In genomic region chr11:86568425-86568824, GRCm38 (mm10) we compare ENCODE assay signal across 10 mouse cellular contexts. TPM values are rescaled to one million over a fixed set of nuclear protein-coding genes. Genes with fewer than 3 reads are reported as not detected.
DNase-seq lines count a peak whose midpoint lies in the region; ATAC-seq and TF ChIP-seq lines count a peak whose summit lies in the region.
"Had no signal": no experiment of that assay in that cellular context is flagged by ENCODE, and none has a peak within 500 bp of the region (broad histone marks: within the 10 kb centered on the region; RNA-seq: fewer than 3 reads in every experiment).

No protein-coding gene starts in this region.

- 51% methylated on average over 3 of the region's 3 CpGs for WGBS in heart, adult 2 months

- no peaks in the 10 kb centered on the region for H3K27me3 ChIP-seq in heart, adult 2 months (ENCODE audit: control insufficient read depth, insufficient read depth, low read length)
- H3K27me3 ChIP-seq in MEL (ENCODE audit: control insufficient read depth in 1 of 2, insufficient read depth in 2 of 2, low read length in 2 of 2): no peaks in the 10 kb centered on the region
- H3K27me3 ChIP-seq: neural tube, embryonic 12.5 days had no signal

- TF ChIP-seq POLR2A in heart, adult 2 months (IDR thresholded peaks at IDR 0.05; ENCODE audit: insufficient read depth, low read depth, low read length): no peak
- TF ChIP-seq POLR2A in MEL (IDR thresholded peaks at IDR 0.05; ENCODE audit: control insufficient read depth in 1 of 2, insufficient read depth in 1 of 2, low read depth in 1 of 2, low read length in 2 of 2, poor library complexity in 1 of 2): no peak

- peak; percentile 35; the same call in 1 of the 2 replicates for ATAC-seq in granulocyte monocyte progenitor cell, adult 5-6 weeks (replicated peaks; ENCODE audit: poor library complexity, severe bottlenecking)

- peak; percentile 98 for TF ChIP-seq RAD21 in MEL (IDR thresholded peaks at IDR 0.05; ENCODE audit: low read depth, low read length)

- TF ChIP-seq EP300 in heart, adult 2 months (IDR thresholded peaks at IDR 0.05; ENCODE audit: insufficient read depth, low read depth, low read length): no peak
- no peak for TF ChIP-seq EP300 in MEL (IDR thresholded peaks at IDR 0.05; ENCODE audit: low read depth in 1 of 2, low read length in 2 of 2)

- no peaks in the 10 kb centered on the region for H3K79me2 ChIP-seq in heart, adult 2 months (replicated peaks; ENCODE audit: control insufficient read depth, insufficient read depth, low read length)
- H3K79me2 ChIP-seq in MEL (ENCODE audit: control insufficient read depth, insufficient read depth, low read length, poor library complexity): no peaks in the 10 kb centered on the region

- no peaks in the 10 kb centered on the region for H3K36me3 ChIP-seq in heart, adult 2 months (ENCODE audit: control insufficient read depth, insufficient read depth, low read length)
- peaks cover 0 to 2% of the 10 kb centered on the region in 2 experiments; a peak in 1 of 4 replicates for H3K36me3 ChIP-seq in MEL (ENCODE audit: control insufficient read depth in 1 of 2, insufficient read depth in 2 of 2, low read length in 2 of 2)
- H3K36me3 ChIP-seq: neural tube, embryonic 12.5 days had no signal

- H3K9me3 ChIP-seq in MEL (replicated peaks; ENCODE audit: insufficient read depth, low read length): no peaks in the 10 kb centered on the region
- H3K9me3 ChIP-seq: neural tube, embryonic 12.5 days had no signal

- H3K9ac ChIP-seq in heart, adult 2 months (ENCODE audit: low read depth, low read length): no peak overlapping the region
- H3K9ac ChIP-seq in MEL (ENCODE audit: control insufficient read depth, low read depth, low read length, poor library complexity, severe bottlenecking): no peak overlapping the region
- H3K9ac ChIP-seq: neural tube, embryonic 12.5 days had no signal

- no peak overlapping the region for H3K4me3 ChIP-seq in heart, adult 2 months
- no peak overlapping the region for H3K4me3 ChIP-seq in MEL (ENCODE audit: control insufficient read depth in 1 of 2, insufficient read depth in 1 of 2, low read depth in 2 of 2, low read length in 2 of 2)
- H3K4me3 ChIP-seq: neural tube, embryonic 12.5 days had no signal

- peaks cover 2% of the 10 kb centered on the region for H3K4me1 ChIP-seq in heart, adult 2 months (ENCODE audit: control insufficient read depth, insufficient read depth, low read length)
- no peaks in the 10 kb centered on the region for H3K4me1 ChIP-seq in MEL (ENCODE audit: control insufficient read depth in 1 of 2, insufficient read depth in 2 of 2, low read length in 2 of 2)
- H3K4me1 ChIP-seq: neural tube, embryonic 12.5 days had no signal

- TF ChIP-seq CTCF in heart, adult 2 months (IDR thresholded peaks at IDR 0.05): peak; percentile 80
- peak; percentile 39 to 97 (median 48); a peak in 5 of 6 replicates for TF ChIP-seq CTCF in MEL (IDR thresholded peaks at IDR 0.05 in 2 of 3, conservative IDR thresholded peaks at IDR 0.05 in 1 of 3; ENCODE audit: control insufficient read depth in 1 of 3, insufficient read depth in 1 of 3, low read depth in 2 of 3, low read length in 3 of 3, poor library complexity in 1 of 3, severe bottlenecking in 1 of 3)

- H3K27ac ChIP-seq in heart, adult 2 months: no peak overlapping the region
- no peak overlapping the region for H3K27ac ChIP-seq in MEL (ENCODE audit: control insufficient read depth, low read depth, low read length)
- H3K27ac ChIP-seq: neural tube, embryonic 12.5 days had no signal

- DNase-seq in heart, adult 2 months: no peak
- DNase-seq in heart, adult 8-10 months (ENCODE audit: low spot score): no peak
- peak; percentile 28 for DNase-seq in 3134 (ENCODE audit: extremely low read depth, insufficient read length, low spot score)
- DNase-seq in MEL (ENCODE audit: low read depth, low spot score): peak; percentile 77
- no peak for DNase-seq in urinary bladder, postnatal 4 days (ENCODE audit: low spot score in 2 of 2)
- no peak for DNase-seq in yolk sac, embryonic 10.5 days (ENCODE audit: low spot score)
- no peak for DNase-seq in layer of hippocampus, adult 8-10 months (ENCODE audit: low spot score in 2 of 2)
- DNase-seq: gastrocnemius, postnatal 10 days had no signal

- intact Hi-C loops in heart, adult 2 months (cut with DNase I): loop anchor here (1.0 to 5.0 kb wide), 2 partner anchors 54 to 87 kb away; no protein-coding TSS in a partner anchor

TF ChIP-seq in MEL, 35 proteins besides CTCF, POLR2A, EP300 and RAD21:
- peak; percentile 69 for TF ChIP-seq SIN3A (IDR thresholded peaks at IDR 0.05; ENCODE audit: low read length)
- TF ChIP-seq SMC3 (IDR thresholded peaks at IDR 0.05; ENCODE audit: low read depth, low read length): peak; percentile 99
- TF ChIP-seq POLR2AphosphoS5 (IDR thresholded peaks at IDR 0.05; ENCODE audit: borderline replicate concordance, low read depth, low read length): no peak
- peak; percentile 99 for TF ChIP-seq ZC3H11A (IDR thresholded peaks at IDR 0.05; ENCODE audit: low read depth, low read length)
- TF ChIP-seq CHD2 (IDR thresholded peaks at IDR 0.05; ENCODE audit: low read length): no peak
- TF ChIP-seq BHLHE40 (IDR thresholded peaks at IDR 0.05; ENCODE audit: borderline replicate concordance, low read depth, low read length): 0 out of 2 replicates have a peak, but pooled peaks have one; percentile 11
- no peak for TF ChIP-seq ZKSCAN1 (IDR thresholded peaks at IDR 0.05; ENCODE audit: low read depth, low read length)
- no peak for TF ChIP-seq POLR2AphosphoS2 (IDR thresholded peaks at IDR 0.05; ENCODE audit: low read length)
- TF ChIP-seq TCF12 (IDR thresholded peaks at IDR 0.05; ENCODE audit: low read depth, low read length): 0 out of 2 replicates have a peak, but pooled peaks have one; percentile 17
- 0 out of 2 replicates have a peak, but pooled peaks have one; percentile 37 for TF ChIP-seq MAZ (IDR thresholded peaks at IDR 0.05; ENCODE audit: low read depth, low read length)
- TF ChIP-seq ZNF384 (IDR thresholded peaks at IDR 0.05; ENCODE audit: low read depth, low read length): 0 out of 2 replicates have a peak, but pooled peaks have one; percentile 15
- no peak for TF ChIP-seq RCOR1 (IDR thresholded peaks at IDR 0.05; ENCODE audit: low read depth, low read length)

RNA-seq across cellular contexts. Expression of gene Tubd1, which starts 23.6 kb away (rescaled TPM):
- total RNA-seq in heart, adult 2 months (2021): 1 to 10 TPM; 5.7 to 6.2 TPM
- polyA plus RNA-seq in heart, adult 2 months (2012; rRNA removed): 4.7 and 8.3 TPM in 2 replicates
- 1 to 10 TPM; 5.4 to 6.2 (median 5.8) TPM for total RNA-seq in heart, adult 8-10 months (2022)
- total RNA-seq in MEL (2012; rRNA removed): 21.5 and 23.4 TPM in 2 replicates
- polyA plus RNA-seq in MEL (2012; ENCODE audit: insufficient read depth in 1 of 2, insufficient read length in 2 of 2, low read depth in 1 of 2, low replicate concordance in 2 of 2, missing spikeins in 1 of 2): 10 to 100 TPM in 1 of 2 experiments, not detected in 1; 14.4 TPM
- 10.9 and 12.9 TPM in 2 replicates for total RNA-seq in granulocyte monocyte progenitor cell, adult 5-6 weeks (2014; fragmentation: Nextera tagmentation)
- total RNA-seq in granulocyte monocyte progenitor cell, adult 5-6 weeks (2017): 10.3 and 11.5 TPM in 2 replicates
- 1 to 10 TPM; 5.2 to 7.9 (median 7.1) TPM for total RNA-seq in layer of hippocampus, adult 8-10 months (2022)

RNA-seq across cellular contexts. Expression of gene Rps6kb1, which starts 23.8 kb away (rescaled TPM):
- 10 to 100 TPM; 18.3 to 22.4 TPM for total RNA-seq in heart, adult 2 months (2021)
- 6.4 and 8.1 TPM in 2 replicates for polyA plus RNA-seq in heart, adult 2 months (2012; rRNA removed)
- 10 to 100 TPM; 16.5 to 24.5 (median 23.9) TPM for total RNA-seq in heart, adult 8-10 months (2022)
- total RNA-seq in MEL (2012; rRNA removed): 39.3 and 39.8 TPM in 2 replicates
- 10 to 100 TPM; 49.4 to 73.6 TPM for polyA plus RNA-seq in MEL (2012; ENCODE audit: insufficient read depth in 1 of 2, insufficient read length in 2 of 2, low read depth in 1 of 2, low replicate concordance in 2 of 2, missing spikeins in 1 of 2)
- total RNA-seq in granulocyte monocyte progenitor cell, adult 5-6 weeks (2014; fragmentation: Nextera tagmentation): 29.5 and 30.5 TPM in 2 replicates
- 38.2 and 54.1 TPM in 2 replicates for total RNA-seq in granulocyte monocyte progenitor cell, adult 5-6 weeks (2017)
- 10 to 100 TPM; 36.8 to 41.2 (median 39.4) TPM for total RNA-seq in layer of hippocampus, adult 8-10 months (2022)

Comparison
In these comparisons a context has a peak if more than half of its experiments do, and no peak if none do; other contexts are left out.
1. DNase-seq: peak in 3134 (single experiment) and MEL (single experiment); none in heart, adult 2 months (0 of 2), heart, adult 8-10 months (single experiment), urinary bladder, postnatal 4 days (0 of 2), yolk sac, embryonic 10.5 days (single experiment) and layer of hippocampus, adult 8-10 months (0 of 2).